Mouse (Mus musculus) limb, embryonic 10.5 days (tissue): ENCODE results near the gene Sesn1. TPM values are rescaled to one million over a fixed set of nuclear protein-coding genes. Genes with fewer than 3 reads are reported as not detected.
A peak's percentile ranks its signal among the peaks of the same experiment; 100 is the strongest.

Source experiments
- DNase-seq: peaks from one replicate; pipeline ENCODE4 v3.0.0-alpha.2; 2017; ENCODE audit warnings: low spot score
- H3K27ac ChIP-seq: fragments of 300-500 bp; sonication (generic); 2 replicates; pipeline ENCODE4 v1.5.1; 2016; ENCODE audit warnings: mild to moderate bottlenecking
- H3K27me3 ChIP-seq: fragments of 300-500 bp; sonication (generic); 2 replicates; pipeline ENCODE4 v1.6.1; 2016; ENCODE audit warnings: low read depth, mild to moderate bottlenecking; ENCODE audit not compliant: poor library complexity, severe bottlenecking
- H3K36me3 ChIP-seq: fragments of 300-500 bp; sonication (generic); 2 replicates; pipeline ENCODE4 v1.6.1; 2016; ENCODE audit warnings: mild to moderate bottlenecking, moderate library complexity
- H3K4me1 ChIP-seq: fragments of 300-500 bp; sonication (generic); 2 replicates; pipeline ENCODE4 v1.6.1; 2016
- H3K4me3 ChIP-seq: fragments of 300-500 bp; sonication (generic); 2 replicates; pipeline ENCODE4 v1.5.1; 2016; ENCODE audit warnings: mild to moderate bottlenecking, moderate library complexity
- H3K9me3 ChIP-seq: fragments of 300-500 bp; sonication (generic); replicated peaks from 2 replicates; pipeline ENCODE4 v1.6.1; 2016; ENCODE audit warnings: mild to moderate bottlenecking
- WGBS: fragments of 180-500 bp; shearing (Covaris S2); methylation state at CpG from one replicate; pipeline ENCODE4 v1.1.7; 2016; 5-methylcytosine and 5-hydroxymethylcytosine counted together
- polyA plus RNA-seq: library from polyadenylated mRNA; unstranded; fragments of >200 nt; fragmentation: Nextera tagmentation; extraction: Ambion mirVana; gene quantifications from 2 replicates; pipeline ENCODE4 v1.2.1, GENCODE M21; 2016

Gene Sesn1
- polyA plus RNA-seq, 1 experiment from 2014 or later, result 26.3 TPM

DNA sequence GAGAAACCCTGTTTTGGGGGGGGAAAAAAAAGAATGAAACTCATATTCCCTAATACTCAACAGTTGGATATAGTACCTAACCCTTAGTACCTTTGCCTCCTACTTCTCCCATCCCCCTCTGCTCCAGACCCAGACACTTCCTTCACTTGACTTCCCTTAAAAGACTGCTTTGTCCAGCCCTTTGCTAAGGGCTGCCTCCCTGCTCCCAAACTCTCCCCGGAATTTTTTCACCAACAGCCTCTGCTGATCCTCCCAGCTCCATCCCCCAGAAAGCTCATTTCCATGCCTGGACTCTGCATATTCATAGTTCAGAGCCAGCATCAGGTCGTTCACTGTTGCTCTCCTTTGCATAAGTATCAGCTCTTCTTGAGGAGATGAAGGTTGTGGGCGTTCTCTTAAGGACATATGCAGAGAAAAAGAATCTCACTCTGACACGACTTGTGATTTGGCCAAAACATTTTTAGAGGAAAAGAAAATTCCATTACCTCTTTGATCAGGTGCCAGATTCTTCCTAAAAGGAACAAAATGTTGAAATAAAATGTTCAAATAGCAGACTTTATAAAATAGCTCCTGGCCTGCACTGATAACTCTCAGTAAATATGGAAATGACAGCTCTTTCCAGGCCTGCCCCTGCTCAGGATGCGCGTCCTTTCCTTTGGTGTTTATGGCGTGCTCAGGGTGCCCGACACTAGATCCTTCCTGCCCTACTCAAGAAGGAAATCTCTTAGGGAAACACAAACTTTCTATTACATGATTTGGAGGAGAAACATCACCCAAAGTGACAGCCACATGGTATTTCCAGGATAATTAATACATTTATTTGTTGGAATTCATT is 74.2 kb downstream of the Sesn1 start:
- Histone ChIP-seq H3K36me3 (no peaks in the 10 kb centered on the region), H3K4me3 (no peak overlapping the region), H3K27ac (no peak overlapping the region), H3K4me1 (peaks cover 32% of the 10 kb centered on the region), H3K27me3 (no peaks in the 10 kb centered on the region), H3K9me3 (no peaks in the 10 kb centered on the region)
- no peak for DNase-seq
- 59% methylated on average over 8 of the region's 8 CpGs for WGBS

DNA sequence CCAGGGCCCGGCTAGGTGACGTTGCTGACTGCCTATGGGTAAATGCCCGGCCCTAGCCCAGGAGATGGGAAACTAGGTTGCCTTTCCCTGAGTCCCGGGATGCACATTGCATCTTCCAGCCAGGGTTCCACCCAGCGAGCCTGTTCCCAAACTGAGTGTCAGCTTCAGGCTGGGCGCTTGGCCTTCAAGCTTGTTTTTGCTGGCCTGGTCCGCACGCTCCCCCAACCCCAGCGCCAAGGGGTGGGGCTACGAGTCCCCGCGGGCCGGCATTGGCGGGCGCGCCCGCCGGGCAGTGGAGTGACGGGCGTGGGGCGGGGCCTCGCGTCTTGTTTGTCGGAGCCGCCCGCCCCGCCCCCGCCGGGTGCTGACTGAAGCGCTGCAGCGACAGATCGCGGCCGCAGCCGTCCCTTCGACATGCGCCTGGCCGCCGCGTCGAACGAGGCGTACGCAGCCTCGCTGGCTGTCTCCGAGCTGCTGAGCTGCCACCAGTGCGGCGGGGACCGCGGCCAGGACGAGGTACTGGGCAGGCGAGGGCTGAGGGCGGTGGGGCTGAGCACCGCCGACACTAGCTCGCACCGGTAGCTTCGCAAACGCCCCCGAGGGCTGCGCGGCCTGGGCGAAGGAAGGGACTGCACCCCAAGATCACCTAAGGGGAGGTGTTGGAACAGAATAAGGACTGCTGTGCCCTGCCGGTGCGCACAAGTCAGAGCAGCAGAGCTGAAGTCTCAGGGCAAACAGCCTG is 77.5 kb downstream of the Sesn1 start:
- peaks cover 25% of the 10 kb centered on the region for H3K4me1 ChIP-seq
- no peaks in the 10 kb centered on the region for H3K27me3 ChIP-seq
- peak; percentile 97 for DNase-seq
- H3K4me3 ChIP-seq, result peak overlapping the region; percentile 68
- no peaks in the 10 kb centered on the region for H3K9me3 ChIP-seq
- H3K36me3 ChIP-seq, result no peaks in the 10 kb centered on the region
- peak overlapping the region; percentile 93 for H3K27ac ChIP-seq
- 2% methylated on average over 65 of the region's 65 CpGs for WGBS

DNA sequence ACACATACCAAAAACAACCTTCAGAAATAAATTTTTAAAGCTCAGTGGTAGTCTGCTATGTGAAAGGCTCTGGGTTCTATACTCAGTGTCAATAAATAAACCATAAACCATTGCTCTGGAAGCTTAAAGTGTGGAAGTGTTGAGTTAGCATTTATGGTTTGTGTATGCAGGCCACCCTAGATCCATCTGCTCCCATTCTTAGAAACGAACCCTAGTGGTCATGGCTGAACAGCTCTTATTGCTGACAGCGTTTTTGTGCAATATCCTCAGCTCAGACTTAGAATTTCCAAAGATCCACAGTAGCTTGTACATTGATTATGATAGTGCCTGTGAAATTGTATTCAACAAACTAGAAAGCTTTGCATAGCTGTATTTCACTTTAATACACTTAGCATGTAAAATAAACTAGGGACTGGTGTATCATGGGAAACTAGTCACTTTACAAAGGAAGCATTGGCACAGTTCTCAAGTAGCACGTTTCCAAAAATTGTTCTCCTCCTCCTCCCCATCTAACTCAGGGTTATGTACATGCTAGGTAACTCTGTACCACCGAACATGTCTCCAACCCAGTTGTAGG is 78.7 kb downstream of the Sesn1 start:
- H3K36me3 ChIP-seq, result no peaks in the 10 kb centered on the region
- H3K4me3 ChIP-seq, result peak overlapping the region; percentile 68; the same call in 1 of the 2 replicates
- no peak overlapping the region for H3K27ac ChIP-seq
- H3K9me3 ChIP-seq, result no peaks in the 10 kb centered on the region
- DNase-seq, result no peak
- peaks cover 26% of the 10 kb centered on the region for H3K4me1 ChIP-seq
- WGBS, result 63% methylated on average over 4 of the region's 4 CpGs
- no peaks in the 10 kb centered on the region for H3K27me3 ChIP-seq

DNA sequence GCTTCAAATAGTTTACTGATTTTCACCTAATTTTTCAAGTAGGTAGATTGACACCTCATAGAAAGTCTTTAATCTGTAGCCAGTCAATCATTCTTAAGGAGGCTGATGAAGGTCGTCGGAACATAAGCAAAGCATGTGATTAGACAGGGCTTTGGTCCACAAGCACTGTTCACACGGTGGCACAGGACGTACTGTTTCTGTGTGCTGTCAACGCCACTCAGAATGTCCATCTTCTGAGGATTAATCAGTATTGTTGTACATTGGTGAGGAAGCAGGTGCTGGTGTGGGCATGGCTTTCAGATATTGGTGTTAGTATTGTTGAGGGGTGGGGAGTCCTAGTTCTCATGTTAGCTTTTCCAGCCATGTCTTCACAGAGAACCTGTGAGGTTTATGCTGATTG is 79.8 kb downstream of the Sesn1 start:
- 68% methylated on average over 5 of the region's 5 CpGs for WGBS
- Histone ChIP-seq H3K36me3 (no peaks in the 10 kb centered on the region), H3K27me3 (no peaks in the 10 kb centered on the region)

DNA sequence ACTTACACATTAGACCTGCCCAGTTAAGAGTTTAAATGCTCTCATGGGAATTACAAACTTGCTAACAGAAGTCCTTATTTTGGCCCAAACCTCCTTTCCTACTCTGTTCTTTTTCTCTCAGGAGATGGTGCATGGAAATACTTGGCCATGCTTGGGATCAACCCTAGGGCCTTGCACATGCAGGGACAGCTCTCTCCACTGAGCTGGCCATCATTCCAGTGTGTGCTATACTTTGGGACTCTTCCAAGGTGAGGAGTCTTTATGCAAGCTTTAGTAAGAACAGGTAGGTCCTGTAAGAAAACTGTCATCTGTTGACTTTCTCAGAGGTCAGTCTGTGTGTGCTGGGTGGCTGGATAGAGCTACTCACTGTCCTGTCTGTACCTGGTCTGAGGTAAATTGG is 80.8 kb downstream of the Sesn1 start:
- H3K9me3 ChIP-seq, result no peaks in the 10 kb centered on the region
- peaks cover 35% of the 10 kb centered on the region for H3K4me1 ChIP-seq
- H3K4me3 ChIP-seq, result no peak overlapping the region
- H3K36me3 ChIP-seq, result no peaks in the 10 kb centered on the region
- no peak for DNase-seq
- H3K27me3 ChIP-seq, result no peaks in the 10 kb centered on the region
- H3K27ac ChIP-seq, result no peak overlapping the region

More for the DNA sequence above, 79.8 kb downstream of the Sesn1 start:
- H3K27ac ChIP-seq, result no peak overlapping the region
- H3K4me3 ChIP-seq, result no peak overlapping the region
- peaks cover 33% of the 10 kb centered on the region for H3K4me1 ChIP-seq
- DNase-seq, result no peak
- no peaks in the 10 kb centered on the region for H3K9me3 ChIP-seq

DNA sequence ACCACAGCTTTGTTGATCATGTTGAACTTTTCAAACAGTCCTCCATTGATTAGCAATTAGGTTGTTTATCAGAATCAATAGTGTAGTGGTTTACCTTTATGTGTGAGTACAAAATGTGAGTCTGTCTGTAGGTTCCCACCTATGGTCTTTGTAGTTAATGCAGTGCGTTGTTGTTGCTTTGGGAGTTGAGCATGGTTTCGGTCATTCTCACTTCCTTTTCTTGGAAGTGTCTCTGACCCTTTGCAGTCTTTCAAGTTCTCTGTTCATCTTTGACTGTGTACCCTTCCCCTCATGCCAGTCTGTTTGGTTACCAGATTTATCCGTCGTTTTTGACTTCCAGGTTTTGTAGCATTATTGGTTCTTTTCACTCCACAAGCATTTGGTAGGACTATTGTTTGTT is 81.6 kb downstream of the Sesn1 start:
- Histone ChIP-seq H3K4me3 (no peak overlapping the region), H3K9me3 (no peaks in the 10 kb centered on the region), H3K27me3 (no peaks in the 10 kb centered on the region), H3K4me1 (peaks cover 35% of the 10 kb centered on the region), H3K36me3 (no peaks in the 10 kb centered on the region), H3K27ac (no peak overlapping the region)
- 93% methylated on average over 4 of the region's 4 CpGs for WGBS
- DNase-seq, result no peak

DNA sequence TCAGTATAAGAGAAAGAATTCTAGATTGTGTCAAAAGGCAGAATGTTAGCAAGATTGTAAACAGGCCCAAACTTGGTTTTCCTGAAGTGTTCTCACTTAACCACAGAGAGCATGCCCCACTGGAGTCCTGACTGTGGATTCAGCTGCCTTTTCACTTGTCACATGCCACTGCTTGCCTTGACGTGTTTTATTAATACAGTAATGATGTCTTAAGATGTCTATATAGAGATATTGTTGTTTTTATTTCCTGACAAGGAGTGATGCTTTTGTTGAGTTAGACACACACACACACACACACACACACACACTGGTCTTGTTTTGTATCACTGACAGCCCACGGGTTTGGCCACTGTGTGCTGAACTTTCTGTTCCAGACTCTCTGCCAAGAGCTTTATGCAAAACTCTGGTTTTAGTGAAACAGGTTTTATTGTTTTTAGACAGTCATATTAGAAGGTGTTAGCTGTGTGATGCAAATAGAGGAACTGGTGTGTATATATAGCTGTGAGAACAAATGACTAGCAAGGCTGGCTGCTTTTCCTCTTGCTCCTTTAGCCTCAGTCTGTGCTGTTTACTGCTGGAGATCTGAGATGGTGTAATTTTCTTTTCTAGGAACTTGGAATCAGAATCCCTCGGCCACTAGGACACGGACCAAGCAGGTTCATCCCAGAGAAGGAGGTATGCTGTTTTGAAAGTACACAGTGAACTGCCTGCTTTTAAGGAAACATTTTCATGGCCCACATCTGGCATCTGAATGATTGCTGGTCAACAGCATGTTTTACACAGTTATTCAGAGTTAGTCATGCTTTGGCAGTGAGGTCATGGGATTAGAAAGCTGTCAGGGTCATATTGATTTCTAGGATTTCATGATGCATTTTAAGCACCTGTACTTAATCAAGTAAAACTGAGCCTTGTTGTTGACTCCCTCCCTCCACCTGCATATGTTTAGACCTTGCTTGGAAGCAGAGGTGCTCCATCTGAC is 84.0 kb downstream of the Sesn1 start:
- H3K4me1 ChIP-seq, result peaks cover 16% of the 10 kb centered on the region
- H3K9me3 ChIP-seq, result no peaks in the 10 kb centered on the region
- no peak overlapping the region for H3K4me3 ChIP-seq
- 68% methylated on average over 4 of the region's 4 CpGs for WGBS
- H3K27ac ChIP-seq, result peak overlapping the region; percentile 19; the same call in 1 of the 2 replicates
- no peak for DNase-seq
- H3K36me3 ChIP-seq, result peaks cover 8% of the 10 kb centered on the region
- H3K27me3 ChIP-seq, result no peaks in the 10 kb centered on the region

DNA sequence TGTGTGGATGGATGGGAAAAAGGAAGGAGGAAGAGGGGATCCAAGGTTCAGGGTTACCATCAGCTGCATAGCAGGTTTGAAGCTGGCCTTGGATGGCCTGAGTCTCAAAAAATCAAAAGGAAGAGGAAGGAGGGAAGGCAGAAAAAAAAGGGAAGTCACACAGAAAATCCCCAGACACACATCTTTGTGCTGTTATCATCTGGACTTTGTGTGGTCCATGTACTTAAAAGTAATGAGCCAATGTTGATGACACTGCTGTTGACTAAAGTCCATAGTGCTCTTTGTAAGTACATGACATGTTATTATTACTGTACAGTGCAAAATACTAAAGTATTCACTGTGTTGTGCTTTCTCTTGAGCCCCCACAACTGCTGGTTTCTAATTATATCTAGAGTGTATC is 86.7 kb downstream of the Sesn1 start:
- Histone ChIP-seq H3K27me3 (no peaks in the 10 kb centered on the region), H3K4me3 (no peak overlapping the region), H3K36me3 (peaks cover 15% of the 10 kb centered on the region), H3K4me1 (peaks cover 16% of the 10 kb centered on the region), H3K27ac (no peak overlapping the region), H3K9me3 (no peaks in the 10 kb centered on the region)
- DNase-seq, result no peak

DNA sequence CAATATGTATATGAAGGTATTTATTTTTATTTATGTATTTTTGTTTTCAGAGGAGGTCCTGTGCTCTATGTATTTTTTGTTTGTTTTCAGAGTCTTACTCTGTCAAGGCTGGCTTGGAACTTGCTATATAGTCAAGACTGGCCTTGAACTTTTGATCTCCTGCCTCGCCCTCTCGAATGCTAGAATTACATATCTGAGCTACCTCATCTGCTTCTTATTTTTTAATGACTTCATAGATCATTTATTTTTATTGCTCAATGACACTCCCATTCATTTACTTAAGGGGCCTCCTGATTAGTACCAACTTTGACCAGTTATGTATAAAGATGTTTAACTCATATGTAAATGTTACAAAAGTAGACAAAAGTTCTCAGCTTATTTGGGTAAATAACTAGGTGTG is 87.1 kb downstream of the Sesn1 start:
- Histone ChIP-seq H3K27me3 (no peaks in the 10 kb centered on the region), H3K4me3 (no peak overlapping the region), H3K9me3 (no peaks in the 10 kb centered on the region), H3K36me3 (peaks cover 15% of the 10 kb centered on the region), H3K27ac (no peak overlapping the region), H3K4me1 (peaks cover 16% of the 10 kb centered on the region)
- 81% methylated on average over 2 of the region's 2 CpGs for WGBS
- no peak for DNase-seq

DNA sequence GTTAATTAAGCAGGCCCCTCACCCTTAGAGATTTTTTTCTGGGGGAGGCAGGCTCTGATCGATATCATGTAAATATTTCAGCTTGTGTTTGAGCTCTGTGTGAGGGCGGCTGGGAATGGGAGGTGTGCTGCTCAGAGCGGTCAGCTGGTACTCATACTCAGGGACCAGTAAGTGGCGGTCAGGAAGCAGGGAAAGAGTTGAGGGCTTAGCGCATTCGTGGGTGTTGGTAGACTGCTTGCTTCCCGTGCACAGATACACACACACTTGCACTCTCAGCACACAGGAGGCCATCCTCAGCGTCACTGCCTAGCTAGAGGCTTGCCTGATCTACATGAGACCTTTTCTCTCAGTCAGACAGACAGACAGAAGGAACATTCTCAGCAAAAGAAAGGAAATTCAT is 91.7 kb downstream of the Sesn1 start:
- Histone ChIP-seq H3K4me3 (no peak overlapping the region), H3K27me3 (no peaks in the 10 kb centered on the region), H3K27ac (no peak overlapping the region), H3K9me3 (no peaks in the 10 kb centered on the region), H3K36me3 (peaks cover 49% of the 10 kb centered on the region), H3K4me1 (no peaks in the 10 kb centered on the region)
- DNase-seq, result no peak
- WGBS, result 93% methylated on average over 8 of the region's 8 CpGs

DNA sequence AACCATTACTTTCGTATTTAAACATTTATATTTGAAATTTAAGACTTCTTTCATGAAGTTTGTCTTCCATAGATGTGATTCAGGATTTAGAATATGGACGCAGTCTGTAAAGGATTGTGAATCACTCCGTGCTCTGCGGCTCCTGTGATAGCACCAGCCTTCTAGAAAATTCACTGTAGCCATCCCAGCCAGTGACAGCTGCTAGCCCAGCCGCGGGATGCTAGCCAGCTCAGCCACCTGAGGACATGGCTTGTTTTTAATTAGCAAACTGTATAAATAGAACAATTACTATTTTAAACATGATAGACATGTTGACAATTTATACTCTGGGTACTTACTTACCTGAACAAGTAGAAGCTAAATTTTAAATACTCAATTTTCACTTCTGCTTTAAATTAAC is 92.1 kb downstream of the Sesn1 start:
- 94% methylated on average over 6 of the region's 6 CpGs for WGBS
- Histone ChIP-seq H3K4me1 (no peaks in the 10 kb centered on the region), H3K36me3 (peaks cover 53% of the 10 kb centered on the region)

DNA sequence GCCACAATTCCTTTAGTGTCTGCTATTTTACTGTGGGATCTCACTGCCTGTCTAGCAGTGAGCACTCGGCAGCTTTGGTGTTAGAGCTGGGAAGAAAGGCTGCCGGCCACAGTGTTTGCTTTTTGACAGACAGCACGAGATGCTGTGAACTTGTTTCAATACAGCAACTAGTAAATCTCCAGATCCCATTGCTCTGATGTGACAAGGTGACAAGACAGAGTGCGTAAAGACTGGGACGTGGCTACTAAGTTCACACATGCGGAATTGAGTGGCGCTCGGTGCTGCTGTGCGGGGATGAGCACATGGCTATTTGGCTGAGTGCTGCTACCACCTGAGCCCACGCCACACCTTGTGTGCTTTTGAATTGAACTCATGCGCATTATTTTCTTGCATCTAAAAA is 97.7 kb downstream of the Sesn1 start:
- no peaks in the 10 kb centered on the region for H3K27me3 ChIP-seq
- H3K36me3 ChIP-seq, result peaks cover 49% of the 10 kb centered on the region
- H3K27ac ChIP-seq, result no peak overlapping the region
- H3K9me3 ChIP-seq, result no peaks in the 10 kb centered on the region
- H3K4me1 ChIP-seq, result no peaks in the 10 kb centered on the region
- no peak for DNase-seq
- WGBS, result 79% methylated on average over 11 of the region's 11 CpGs
- no peak overlapping the region for H3K4me3 ChIP-seq

More for the DNA sequence above, 92.1 kb downstream of the Sesn1 start:
- DNase-seq, result no peak
- Histone ChIP-seq H3K4me3 (no peak overlapping the region), H3K9me3 (no peaks in the 10 kb centered on the region), H3K27me3 (no peaks in the 10 kb centered on the region), H3K27ac (no peak overlapping the region)
